In the genomic region with DNA sequence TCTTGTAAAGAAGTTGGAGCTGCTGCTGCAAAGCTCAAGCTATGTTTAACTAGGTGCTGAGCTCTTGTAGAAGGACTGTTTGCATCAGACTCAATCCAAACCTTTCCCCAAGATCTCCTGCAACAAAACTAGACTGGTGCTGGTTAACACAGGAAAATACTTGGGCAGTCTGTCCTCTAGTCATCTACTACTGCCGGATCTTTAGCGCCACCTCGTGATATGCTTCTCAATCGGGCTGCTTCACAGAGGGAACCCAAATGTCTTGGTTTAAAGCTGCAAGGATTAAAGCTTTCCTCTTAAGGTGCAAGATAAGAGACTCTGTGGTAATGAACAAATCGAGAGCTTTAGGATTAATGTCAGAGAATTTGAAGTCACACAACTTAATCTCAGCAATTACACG, we compare ENCODE assay signal across 8 mouse cellular contexts. TPM values are rescaled to one million over a fixed set of nuclear protein-coding genes. Genes with fewer than 3 reads are reported as not detected.
DNase-seq lines count a peak whose midpoint lies in the region; ATAC-seq and TF ChIP-seq lines count a peak whose summit lies in the region.

No protein-coding gene starts in this region.

- intact Hi-C loops in left cerebral cortex, adult 2 months (cut with DNase I), result loop anchor here (1.0 to 5.0 kb wide), 3 partner anchors 67 to 433 kb away; no protein-coding TSS in a partner anchor

- H3K9ac ChIP-seq in hindbrain, embryonic 12.5 days, result no peak overlapping the region
- no peak overlapping the region for H3K9ac ChIP-seq in hindbrain, embryonic 11.5 days (ENCODE audit: low read depth, low read length)
- no peak overlapping the region for H3K9ac ChIP-seq in neural tube, embryonic 12.5 days

- TF ChIP-seq CTCF in left cerebral cortex, adult 2 months (IDR thresholded peaks at IDR 0.05), result peak; percentile 75

- ATAC-seq in hindbrain, embryonic 12.5 days (ENCODE audit: low FRiP score), result no peak
- no peak for ATAC-seq in hindbrain, embryonic 11.5 days (ENCODE audit: low FRiP score)
- ATAC-seq in neural tube, embryonic 12.5 days (ENCODE audit: low FRiP score, low read depth), result 0 out of 2 replicates have a peak, but pooled peaks have one; percentile 29
- ATAC-seq in erythroid progenitor cell, adult 5-6 weeks (replicated peaks; ENCODE audit: low FRiP score, poor library complexity, severe bottlenecking), result no peak

- no peak overlapping the region for H3K4me2 ChIP-seq in hindbrain, embryonic 12.5 days (replicated peaks)
- H3K4me2 ChIP-seq in hindbrain, embryonic 11.5 days (replicated peaks; ENCODE audit: low read depth, low read length), result no peak overlapping the region
- no peak overlapping the region for H3K4me2 ChIP-seq in neural tube, embryonic 12.5 days (replicated peaks)

- no peaks in the 10 kb centered on the region for H3K9me3 ChIP-seq in hindbrain, embryonic 10.5 days
- no peaks in the 10 kb centered on the region for H3K9me3 ChIP-seq in hindbrain, embryonic 12.5 days (replicated peaks)
- no peaks in the 10 kb centered on the region for H3K9me3 ChIP-seq in hindbrain, embryonic 11.5 days (ENCODE audit: control insufficient read depth, low read length)
- H3K9me3 ChIP-seq in neural tube, embryonic 12.5 days, result no peaks in the 10 kb centered on the region

- H3K27ac ChIP-seq in hindbrain, embryonic 10.5 days, result no peak overlapping the region
- no peak overlapping the region for H3K27ac ChIP-seq in hindbrain, embryonic 12.5 days
- no peak overlapping the region for H3K27ac ChIP-seq in hindbrain, embryonic 11.5 days (ENCODE audit: low read depth, low read length)
- no peak overlapping the region for H3K27ac ChIP-seq in left cerebral cortex, adult 2 months
- no peak overlapping the region for H3K27ac ChIP-seq in neural tube, embryonic 12.5 days

- H3K36me3 ChIP-seq in hindbrain, embryonic 10.5 days, result no peaks in the 10 kb centered on the region
- no peaks in the 10 kb centered on the region for H3K36me3 ChIP-seq in hindbrain, embryonic 12.5 days
- H3K36me3 ChIP-seq in hindbrain, embryonic 11.5 days (ENCODE audit: control insufficient read depth, insufficient read depth, low read length), result no peaks in the 10 kb centered on the region
- H3K36me3 ChIP-seq in neural tube, embryonic 12.5 days, result no peaks in the 10 kb centered on the region

- 18% methylated on average over 6 of the region's 6 CpGs for WGBS in hindbrain, embryonic 10.5 days
- WGBS in hindbrain, embryonic 12.5 days, result 17% methylated on average over 6 of the region's 6 CpGs
- 16% methylated on average over 6 of the region's 6 CpGs for WGBS in hindbrain, embryonic 11.5 days
- 19% methylated on average over 6 of the region's 6 CpGs for WGBS in neural tube, embryonic 12.5 days

- peak; percentile 40 for DNase-seq in hindbrain, embryonic 10.5 days (ENCODE audit: low spot score)
- peak; percentile 33 to 38 for DNase-seq in adrenal gland, adult 18-20 months (ENCODE audit: low spot score in 2 of 2)
- DNase-seq in embryo, embryonic 11.5 days (ENCODE audit: low read depth, low spot score), result peak; percentile 23
- DNase-seq in hindbrain, embryonic 11.5 days (ENCODE audit: low spot score), result peak; percentile 67
- peak; percentile 78 to 79 for DNase-seq in left cerebral cortex, adult 2 months (ENCODE audit: extremely low spot score in 1 of 2, low spot score in 2 of 2)

- H3K4me3 ChIP-seq in hindbrain, embryonic 10.5 days, result no peak overlapping the region
- no peak overlapping the region for H3K4me3 ChIP-seq in hindbrain, embryonic 12.5 days
- H3K4me3 ChIP-seq in hindbrain, embryonic 11.5 days (ENCODE audit: low read depth, low read length), result no peak overlapping the region
- no peak overlapping the region for H3K4me3 ChIP-seq in left cerebral cortex, adult 2 months
- no peak overlapping the region for H3K4me3 ChIP-seq in neural tube, embryonic 12.5 days

- H3K27me3 ChIP-seq in hindbrain, embryonic 10.5 days (ENCODE audit: insufficient read depth, poor library complexity, severe bottlenecking), result no peaks in the 10 kb centered on the region
- 0 out of 2 replicates have a peak, but pooled peaks cover 2% of the 10 kb centered on the region for H3K27me3 ChIP-seq in hindbrain, embryonic 12.5 days
- H3K27me3 ChIP-seq in hindbrain, embryonic 11.5 days (ENCODE audit: control insufficient read depth, insufficient read depth, low read length), result no peaks in the 10 kb centered on the region
- H3K27me3 ChIP-seq in neural tube, embryonic 12.5 days (replicated peaks), result no peaks in the 10 kb centered on the region

- no peaks in the 10 kb centered on the region for H3K4me1 ChIP-seq in hindbrain, embryonic 10.5 days (replicated peaks)
- no peaks in the 10 kb centered on the region for H3K4me1 ChIP-seq in hindbrain, embryonic 12.5 days
- no peaks in the 10 kb centered on the region for H3K4me1 ChIP-seq in hindbrain, embryonic 11.5 days (replicated peaks; ENCODE audit: control insufficient read depth, insufficient read depth, low read length)
- no peaks in the 10 kb centered on the region for H3K4me1 ChIP-seq in neural tube, embryonic 12.5 days

RNA-seq across cellular contexts. Expression of gene Agk, which starts 21.6 kb away (rescaled TPM):
- 41.9 and 44.8 TPM in 2 replicates for polyA plus RNA-seq in hindbrain, embryonic 10.5 days (2016; fragmentation: Nextera tagmentation; extraction: Ambion mirVana)
- 36.2 and 36.4 TPM in 2 replicates for polyA plus RNA-seq in hindbrain, embryonic 12.5 days (2016; fragmentation: Nextera tagmentation; extraction: Ambion mirVana)
- 10 to 100 TPM; 20.3 to 30.5 TPM for total RNA-seq in adrenal gland, adult 18-20 months (2021)
- 43.2 and 43.4 TPM in 2 replicates for polyA plus RNA-seq in hindbrain, embryonic 11.5 days (2014; fragmentation: Nextera tagmentation; extraction: Ambion mirVana)
- 10 to 100 TPM; 43.1 to 43.9 TPM for total RNA-seq in left cerebral cortex, adult 2 months (2021)
- polyA plus RNA-seq in neural tube, embryonic 12.5 days (2016; fragmentation: Nextera tagmentation; extraction: Ambion mirVana), result 36.8 and 42.3 TPM in 2 replicates
- 0.72 TPM in 1 of 2 replicates, not detected in the other for total RNA-seq in erythroid progenitor cell, adult 5-6 weeks (2015; ENCODE audit: low replicate concordance)
- 3.0 TPM in 1 of 2 replicates, not detected in the other for total RNA-seq in erythroid progenitor cell, adult 5-6 weeks (2017; ENCODE audit: low replicate concordance)

Comparison
In these comparisons a context has a peak if more than half of its experiments do, and no peak if none do; other contexts are left out.
1. DNase-seq: peak in every context shown above with its lines; median percentile 78 in left cerebral cortex, adult 2 months; 67 in hindbrain, embryonic 11.5 days; 40 in hindbrain, embryonic 10.5 days; 36 in adrenal gland, adult 18-20 months; 23 in embryo, embryonic 11.5 days.